Mouse (Mus musculus): ENCODE results near the gene Bhlhe41. TPM values are rescaled to one million over a fixed set of nuclear protein-coding genes. Genes with fewer than 3 reads are reported as not detected.
A peak's percentile ranks its signal among the peaks of the same experiment; 100 is the strongest.

The Bhlhe41 gene
- polyA plus RNA-seq, 1 experiment from 2014 or later = 4.0 TPM

GRCm38 (mm10) chr6:145864171-145864570 lies 1.2 kb downstream of the Bhlhe41 start:
- Histone ChIP-seq H3K27ac (no peak overlapping the region), H3K4me1 (replicated peaks) (peaks cover 47% of the 10 kb centered on the region), H3K27me3 (peaks cover 76% of the 10 kb centered on the region), H3K9ac (peak overlapping the region; percentile 81; the same call in 1 of the 2 replicates), H3K4me3 (peak overlapping the region; percentile 68), H3K4me2 (peak overlapping the region; percentile 99), H3K9me3 (no peaks in the 10 kb centered on the region), H3K36me3 (no peaks in the 10 kb centered on the region)
- 2% methylated on average over 8 of the region's 8 CpGs for WGBS
- ATAC-seq (ENCODE audit: low FRiP score) = no peak

- Histone ChIP-seq H3K4me1 (replicated peaks) (peaks cover 47% of the 10 kb centered on the region), H3K27ac (peak overlapping the region; percentile 58; the same call in 1 of the 2 replicates), H3K4me2 (peak overlapping the region; percentile 99), H3K36me3 (no peaks in the 10 kb centered on the region), H3K27me3 (peaks cover 70% of the 10 kb centered on the region), H3K4me3 (peak overlapping the region; percentile 68), H3K9me3 (no peaks in the 10 kb centered on the region), H3K9ac (peak overlapping the region; percentile 81)
- ATAC-seq (ENCODE audit: low FRiP score) = peak; percentile 46
- WGBS = under 1% methylated on average over 101 of the region's 105 CpGs
These were observed 2.0 kb downstream of the Bhlhe41 start for GRCm38 (mm10) chr6:145863065-145863971.

GRCm38 (mm10) chr6:145862739-145863064 lies 2.7 kb downstream of the Bhlhe41 start:
- peak overlapping the region; percentile 68 for H3K4me3 ChIP-seq
- H3K27me3 ChIP-seq = peaks cover 65% of the 10 kb centered on the region
- peaks cover 47% of the 10 kb centered on the region for H3K4me1 ChIP-seq (replicated peaks)
- no peaks in the 10 kb centered on the region for H3K36me3 ChIP-seq
- 1% methylated on average over 35 of the region's 35 CpGs for WGBS
- peak overlapping the region; percentile 58; the same call in 1 of the 2 replicates for H3K27ac ChIP-seq
- H3K9ac ChIP-seq = peak overlapping the region; percentile 81
- H3K4me2 ChIP-seq = peak overlapping the region; percentile 99
- H3K9me3 ChIP-seq = no peaks in the 10 kb centered on the region
- ATAC-seq (ENCODE audit: low FRiP score) = no peak

DNA sequence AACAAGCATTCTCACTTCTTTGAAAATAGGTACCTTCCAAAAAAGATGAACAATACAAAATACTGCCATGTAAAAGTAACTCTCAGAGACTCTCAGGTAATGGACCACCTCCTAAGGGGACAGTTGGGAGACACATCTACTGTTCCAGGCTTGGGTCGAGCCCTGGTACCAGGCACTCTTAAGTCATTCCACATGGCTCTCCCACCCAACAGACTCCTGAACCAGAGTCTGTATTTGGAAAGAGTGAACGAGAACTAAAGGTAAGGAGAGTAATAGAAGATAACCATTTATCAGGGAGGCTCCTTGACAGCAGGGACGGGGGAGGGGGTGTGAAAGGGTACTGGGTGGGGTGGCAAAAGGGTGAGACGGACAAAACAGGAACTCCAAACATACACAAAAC lies 3.0 kb downstream of the Bhlhe41 start:
- peak overlapping the region; percentile 99 for H3K4me2 ChIP-seq
- peak overlapping the region; percentile 81 for H3K9ac ChIP-seq
- no peak for ATAC-seq (ENCODE audit: low FRiP score)
- no peaks in the 10 kb centered on the region for H3K36me3 ChIP-seq
- H3K27ac ChIP-seq = no peak overlapping the region
- H3K4me3 ChIP-seq = peak overlapping the region; percentile 68
- no peaks in the 10 kb centered on the region for H3K9me3 ChIP-seq
- 20% methylated on average over 4 of the region's 4 CpGs for WGBS
- H3K4me1 ChIP-seq (replicated peaks) = peaks cover 47% of the 10 kb centered on the region
- peaks cover 65% of the 10 kb centered on the region for H3K27me3 ChIP-seq

GRCm38 (mm10) chr6:145861462-145862227 lies 3.7 kb downstream of the Bhlhe41 start:
- no peaks in the 10 kb centered on the region for H3K36me3 ChIP-seq
- peak overlapping the region; percentile 68 for H3K4me3 ChIP-seq
- no peaks in the 10 kb centered on the region for H3K9me3 ChIP-seq
- H3K27me3 ChIP-seq = peaks cover 63% of the 10 kb centered on the region
- no peak overlapping the region for H3K9ac ChIP-seq
- peaks cover 41% of the 10 kb centered on the region for H3K4me1 ChIP-seq (replicated peaks)
- 74% methylated on average over 9 of the region's 9 CpGs for WGBS
- peak overlapping the region; percentile 99 for H3K4me2 ChIP-seq
- no peak overlapping the region for H3K27ac ChIP-seq
- ATAC-seq (ENCODE audit: low FRiP score) = no peak

DNA sequence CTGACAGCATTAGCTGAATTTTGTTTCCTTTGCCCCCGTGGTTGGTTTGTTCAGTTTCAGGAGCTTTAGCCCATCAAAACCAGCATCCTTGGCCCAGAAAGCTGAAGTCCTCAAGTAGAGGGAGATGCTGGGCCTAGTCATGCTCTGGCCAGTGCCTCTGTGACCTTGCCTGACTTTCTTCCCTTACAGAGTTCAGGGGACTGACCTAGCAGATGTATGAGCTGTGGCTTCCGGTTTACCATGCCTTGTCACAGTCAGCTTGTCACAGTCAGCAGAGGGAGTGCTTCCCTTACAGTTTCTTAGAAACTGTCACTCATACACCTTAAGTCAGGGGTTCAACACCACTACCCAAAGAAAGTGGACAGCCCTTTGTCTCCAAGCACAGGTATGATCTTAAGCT lies 5.0 kb downstream of the Bhlhe41 start:
- Histone ChIP-seq H3K9ac (no peak overlapping the region), H3K27ac (no peak overlapping the region), H3K4me1 (replicated peaks) (peaks cover 37% of the 10 kb centered on the region), H3K4me2 (no peak overlapping the region), H3K9me3 (no peaks in the 10 kb centered on the region), H3K27me3 (peaks cover 61% of the 10 kb centered on the region), H3K4me3 (no peak overlapping the region), H3K36me3 (no peaks in the 10 kb centered on the region)
- ATAC-seq (ENCODE audit: low FRiP score) = no peak
- WGBS = 61% methylated on average over 2 of the region's 2 CpGs

DNA sequence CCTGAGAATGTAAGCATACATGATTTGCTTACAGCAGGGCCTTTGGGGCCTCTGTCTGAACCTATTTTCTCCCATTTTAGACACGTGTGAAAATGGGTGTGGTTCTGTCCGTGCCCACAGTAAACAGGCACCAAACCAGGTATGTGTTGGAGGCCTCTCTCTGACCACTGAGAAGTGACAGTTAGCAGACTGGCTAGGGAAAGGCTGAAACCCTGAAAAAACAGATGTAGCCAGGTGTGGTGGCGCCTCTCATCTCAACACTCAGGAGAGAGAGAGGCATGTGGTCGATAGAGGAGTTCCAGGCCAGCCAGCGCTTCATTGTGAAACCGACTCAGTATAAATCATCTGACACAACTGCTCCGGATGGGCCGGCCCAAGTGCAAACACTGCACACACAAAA lies 6.9 kb downstream of the Bhlhe41 start:
- Histone ChIP-seq H3K4me2 (no peak overlapping the region), H3K4me1 (replicated peaks) (peaks cover 28% of the 10 kb centered on the region), H3K36me3 (no peaks in the 10 kb centered on the region), H3K9me3 (no peaks in the 10 kb centered on the region), H3K27ac (no peak overlapping the region), H3K9ac (no peak overlapping the region), H3K27me3 (peaks cover 42% of the 10 kb centered on the region), H3K4me3 (no peak overlapping the region)
- no peak for ATAC-seq (ENCODE audit: low FRiP score)
- 61% methylated on average over 8 of the region's 8 CpGs for WGBS

GRCm38 (mm10) chr6:145857428-145857827 lies 7.9 kb downstream of the Bhlhe41 start:
- Histone ChIP-seq H3K4me3 (no peak overlapping the region), H3K9me3 (no peaks in the 10 kb centered on the region), H3K27ac (no peak overlapping the region), H3K4me1 (replicated peaks) (peaks cover 20% of the 10 kb centered on the region), H3K36me3 (no peaks in the 10 kb centered on the region), H3K27me3 (peaks cover 32% of the 10 kb centered on the region), H3K9ac (no peak overlapping the region), H3K4me2 (no peak overlapping the region)
- 85% methylated on average over 7 of the region's 7 CpGs for WGBS
- no peak for ATAC-seq (ENCODE audit: low FRiP score)

DNA sequence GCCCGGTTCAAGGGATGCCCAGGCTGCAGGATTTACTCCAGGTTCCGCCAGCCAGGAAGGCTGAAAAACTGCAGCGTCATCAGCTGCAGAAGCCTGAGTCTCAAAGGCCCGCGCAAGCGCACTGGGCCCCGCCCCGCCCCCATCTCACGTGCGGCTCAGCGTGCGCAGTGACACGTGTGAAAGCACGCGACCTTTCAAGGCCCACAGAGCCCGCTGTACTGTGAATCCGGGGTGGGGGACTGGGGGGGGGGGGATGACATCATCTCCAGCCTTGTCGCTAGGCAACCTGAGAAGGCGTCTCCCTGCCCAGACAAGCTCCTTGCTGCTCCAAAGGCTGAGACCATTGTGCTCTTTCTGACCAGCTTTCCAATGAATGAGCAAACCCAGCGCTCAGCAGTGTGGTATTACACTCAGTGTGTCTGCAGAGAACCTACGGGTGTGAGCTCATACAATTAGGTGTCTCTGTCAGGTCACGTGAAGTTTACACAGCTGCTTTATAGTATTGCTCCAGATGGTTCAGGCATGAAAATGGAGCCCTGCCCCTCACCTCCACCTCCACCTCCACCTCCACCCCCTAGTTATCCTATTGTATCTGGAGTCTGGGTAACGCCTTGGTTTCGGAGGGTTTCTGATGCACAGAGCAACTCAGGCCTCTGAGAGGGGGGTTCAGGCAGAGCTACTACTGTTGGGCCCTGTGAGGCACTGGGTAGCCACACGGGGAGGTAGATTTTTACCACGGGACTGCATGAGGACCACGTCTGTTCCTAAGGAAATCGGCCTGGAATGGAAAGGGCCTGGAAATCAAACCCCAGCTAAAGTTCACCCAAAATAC lies 9.4 kb downstream of the Bhlhe41 start:
- Histone ChIP-seq H3K9ac (peak overlapping the region; percentile 40), H3K4me3 (peak overlapping the region; percentile 24), H3K9me3 (no peaks in the 10 kb centered on the region), H3K4me1 (replicated peaks) (peaks cover 18% of the 10 kb centered on the region), H3K27ac (peak overlapping the region; percentile 65), H3K4me2 (peak overlapping the region; percentile 54), H3K36me3 (no peaks in the 10 kb centered on the region), H3K27me3 (peaks cover 21% of the 10 kb centered on the region)
- WGBS = 3% methylated on average over 28 of the region's 28 CpGs
- peak; percentile 94 for ATAC-seq (ENCODE audit: low FRiP score)

GRCm38 (mm10) chr6:145854756-145855155 lies 10.6 kb downstream of the Bhlhe41 start:
- Histone ChIP-seq H3K9me3 (no peaks in the 10 kb centered on the region), H3K4me2 (no peak overlapping the region), H3K36me3 (no peaks in the 10 kb centered on the region), H3K4me3 (no peak overlapping the region), H3K4me1 (replicated peaks) (peaks cover 18% of the 10 kb centered on the region), H3K27me3 (peaks cover 11% of the 10 kb centered on the region), H3K9ac (0 out of 2 replicates have a peak overlapping the region, but pooled peaks have one; percentile 40), H3K27ac (no peak overlapping the region)
- WGBS = 62% methylated on average over 5 of the region's 5 CpGs
- ATAC-seq (ENCODE audit: low FRiP score) = no peak

- ATAC-seq (ENCODE audit: low FRiP score) = no peak
- Histone ChIP-seq H3K9ac (no peak overlapping the region), H3K9me3 (no peaks in the 10 kb centered on the region), H3K36me3 (no peaks in the 10 kb centered on the region), H3K27ac (no peak overlapping the region), H3K4me1 (replicated peaks) (peaks cover 18% of the 10 kb centered on the region), H3K4me2 (no peak overlapping the region), H3K4me3 (no peak overlapping the region), H3K27me3 (peaks cover 8% of the 10 kb centered on the region; the same call in 1 of the 2 replicates)
- WGBS = 88% methylated on average over 10 of the region's 10 CpGs
These were observed 11.8 kb downstream of the Bhlhe41 start for GRCm38 (mm10) chr6:145853356-145854079.

All from hindbrain, embryonic 13.5 days (tissue).